Mouse (Mus musculus) left cerebral cortex, adult 18-20 months (tissue): ENCODE data around the gene Olfr155. TPM values are rescaled to one million over a fixed set of nuclear protein-coding genes. Genes with fewer than 3 reads are reported as not detected.

Source experiments
- DNase-seq, 2 experiments: peaks; one replicate each; pipeline ENCODE4 v3.0.0; 2021 to 2022; ENCODE audit warnings: low spot score in 2 of 2, mixed read lengths in 1 of 2
- long read RNA-seq, 2 experiments: library from polyadenylated mRNA; stranded (forward); transcript quantifications; one replicate each; pipeline ENCODE4 v2.0.0; 2021
- total RNA-seq, 2 experiments: library from RNA; stranded (reverse); gene quantifications; 2 replicates each; pipeline ENCODE4 v1.2.3; 2021

Gene Olfr155
- not detected for total RNA-seq
- long read RNA-seq, experiment 1, result 0 reads
- long read RNA-seq, experiment 2, result 0 reads

DNA sequence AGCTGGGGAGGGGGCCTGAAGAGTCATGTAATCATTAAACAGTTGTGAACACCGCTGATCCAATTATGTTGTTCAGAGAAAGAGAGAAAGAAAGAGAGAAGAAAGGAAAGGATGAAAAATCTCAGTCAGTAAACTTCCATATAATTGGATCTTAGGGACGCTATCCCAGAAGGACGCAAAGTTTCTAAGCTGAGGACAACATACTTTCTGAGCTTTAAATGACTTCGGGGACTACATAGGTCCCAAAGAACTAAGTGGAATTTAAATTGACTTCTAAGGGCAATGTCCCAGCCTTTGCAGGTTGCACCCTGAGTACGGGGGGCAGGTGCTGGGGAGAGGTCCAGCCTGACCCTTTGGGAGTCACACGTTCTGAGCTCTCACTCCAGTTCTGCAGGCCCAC lies at the start of gene Olfr155:
Gene Olfr155 (plus strand): TSS at position 301 of the 400 bp plus-strand sequence.
- DNase-seq, result no peak

DNA sequence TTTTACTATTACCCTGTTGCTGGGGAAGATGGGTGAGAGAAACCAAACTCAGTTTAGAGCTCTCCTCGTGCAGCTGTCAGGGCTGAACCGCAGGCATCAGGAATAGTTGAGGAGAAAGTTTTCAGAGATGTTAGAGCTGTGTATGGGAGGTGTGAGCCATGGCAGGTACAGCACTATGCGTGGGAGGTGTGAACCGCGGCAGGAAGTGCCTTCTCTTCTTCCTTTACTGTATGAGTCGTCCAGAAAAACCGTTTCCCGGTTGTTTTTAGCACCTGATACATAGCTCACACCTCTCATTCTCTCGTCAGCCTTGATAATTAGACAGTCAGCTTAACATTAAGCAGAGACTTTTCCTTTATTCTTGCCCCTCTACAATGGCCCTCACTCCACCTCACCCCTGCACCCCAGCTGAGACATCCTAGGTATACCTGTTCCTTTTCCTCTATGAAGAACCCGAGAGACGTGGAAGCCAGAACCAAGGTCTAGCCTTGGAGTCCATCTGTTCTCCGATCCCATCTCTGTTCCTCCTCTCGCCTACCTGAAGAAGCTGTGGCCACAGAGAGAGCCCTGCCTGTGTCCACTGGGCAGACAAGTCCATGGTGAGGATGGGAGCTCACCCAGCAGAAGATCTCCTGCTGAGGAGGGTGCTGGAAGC lies 28.3 kb upstream of the Olfr155 start:
- no peak for DNase-seq

DNA sequence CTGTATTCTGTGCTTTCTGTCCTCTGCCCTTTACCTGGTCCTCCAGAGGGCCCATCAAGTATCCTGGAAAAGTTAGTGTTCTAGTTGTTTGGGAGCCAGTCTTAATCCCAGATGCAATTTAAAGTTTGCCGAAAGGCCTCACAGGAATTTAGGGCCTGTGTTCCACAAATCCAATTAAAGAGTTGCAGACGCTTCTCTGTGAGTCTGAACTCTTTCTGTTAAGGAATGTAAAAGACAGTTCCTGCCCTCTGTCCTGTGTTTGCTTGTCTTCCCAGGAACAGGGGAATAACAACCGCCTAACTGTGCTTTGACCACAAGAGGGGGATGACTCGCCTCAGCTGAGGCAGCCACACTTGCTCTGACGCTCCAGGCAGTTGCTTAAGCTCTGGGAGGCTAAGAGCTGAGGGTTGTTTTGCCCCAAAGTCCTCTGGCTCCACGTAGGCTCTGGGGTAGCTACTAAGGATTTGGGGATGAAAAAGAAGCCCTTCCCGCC lies 27.5 kb upstream of the Olfr155 start, which contains the start of gene Olfr156:
Gene Olfr156 (minus strand): TSS at position 51 of the 493 bp plus-strand sequence.
- no peak for DNase-seq

DNA sequence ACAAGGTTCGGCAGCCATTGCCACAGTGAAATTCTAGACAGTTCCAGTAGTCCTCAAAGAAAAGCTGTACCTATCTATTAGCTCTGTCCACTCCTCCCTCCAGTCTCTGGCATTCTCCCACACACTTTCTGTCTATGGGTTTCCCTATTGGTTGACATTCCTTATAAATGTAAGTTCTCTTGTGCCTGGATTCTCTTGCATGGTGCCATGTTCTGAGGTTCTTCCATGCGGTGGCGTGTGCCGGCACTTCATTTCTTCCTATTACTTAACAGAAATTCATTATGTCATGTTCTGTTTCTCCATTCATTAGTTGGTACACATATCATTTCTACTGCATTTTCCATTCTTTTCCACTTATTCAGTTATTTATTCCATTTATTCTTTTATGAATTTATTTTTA lies 22.6 kb upstream of the Olfr155 start:
- DNase-seq, result no peak

DNA sequence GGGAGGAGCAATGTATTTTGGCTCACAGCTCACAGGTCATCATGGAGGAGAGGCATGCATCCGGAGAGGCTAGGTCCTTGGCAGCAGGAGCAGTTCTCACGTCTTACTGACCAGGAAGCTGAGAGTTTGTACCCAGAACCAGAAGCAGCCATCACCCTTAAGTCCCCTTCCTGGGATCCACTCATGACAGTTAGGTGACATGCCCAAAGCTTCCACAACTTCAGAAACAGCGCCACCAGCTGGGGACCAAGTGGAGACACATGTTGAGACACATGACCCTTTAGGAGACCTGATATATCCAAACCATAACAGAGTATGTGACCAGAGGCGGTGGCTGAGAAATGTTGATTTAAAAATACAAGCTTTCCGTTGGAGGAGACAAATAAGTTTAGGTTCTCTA lies 19.3 kb upstream of the Olfr155 start:
- DNase-seq, result no peak

DNA sequence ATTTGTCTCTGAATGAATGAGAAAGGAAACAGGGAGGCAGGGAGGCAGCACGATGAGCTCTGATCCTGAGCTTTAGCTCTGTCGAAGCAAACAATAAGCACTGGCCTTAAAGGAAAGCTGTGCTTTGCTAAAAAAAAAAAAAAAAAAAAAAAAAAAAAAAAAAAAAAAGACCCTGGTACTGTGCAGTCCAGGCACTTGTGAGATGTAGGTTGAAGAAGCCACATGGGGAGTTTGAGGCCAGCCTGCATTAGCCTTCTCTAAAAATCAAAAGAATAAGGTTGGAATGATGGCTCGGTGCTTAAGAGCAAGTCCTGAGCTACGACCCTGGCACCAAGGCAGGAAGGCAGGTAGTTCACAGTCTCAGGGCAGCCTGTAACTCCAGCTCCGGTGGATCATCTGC lies 17.6 kb upstream of the Olfr155 start:
- no peak for DNase-seq

DNA sequence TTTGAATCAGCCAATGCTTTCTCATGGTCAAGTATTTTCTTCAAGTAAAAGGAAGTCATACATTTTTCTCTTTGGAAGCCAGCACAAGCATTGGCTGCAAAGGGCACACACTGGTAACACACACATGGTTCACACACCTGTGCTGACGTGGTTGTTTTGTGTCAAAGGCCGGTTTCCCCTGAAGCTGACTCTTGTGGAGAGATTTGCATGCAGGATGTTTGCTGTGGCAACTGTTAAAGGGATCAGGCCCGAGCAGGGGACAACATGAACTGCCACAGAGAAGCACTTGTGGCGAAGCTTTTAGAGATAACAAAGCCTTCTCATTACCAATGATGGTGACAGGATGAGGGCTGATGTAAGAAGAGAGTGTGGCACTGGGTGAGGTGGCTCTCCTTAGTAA lies 16.6 kb upstream of the Olfr155 start:
- DNase-seq, result no peak

DNA sequence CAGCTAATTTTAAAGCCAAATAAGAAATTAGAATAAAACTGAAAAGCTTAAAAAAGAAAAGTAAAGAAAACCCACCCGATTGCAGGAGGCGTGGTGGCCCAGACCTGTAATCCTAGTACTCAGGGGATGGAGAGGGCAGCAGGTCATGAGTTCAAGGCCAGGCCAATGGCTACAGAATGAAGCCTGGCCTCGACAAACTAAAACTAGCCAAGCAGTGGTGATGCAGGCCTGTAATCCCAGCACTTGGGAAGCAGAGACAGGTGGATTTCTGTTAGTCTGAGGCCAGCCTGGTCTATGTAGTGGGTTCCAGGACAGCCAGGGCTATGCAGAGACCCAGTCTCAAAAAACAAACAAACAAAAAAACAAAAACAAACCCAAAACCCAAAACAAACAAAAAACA lies 13.0 kb upstream of the Olfr155 start:
- no peak for DNase-seq

DNA sequence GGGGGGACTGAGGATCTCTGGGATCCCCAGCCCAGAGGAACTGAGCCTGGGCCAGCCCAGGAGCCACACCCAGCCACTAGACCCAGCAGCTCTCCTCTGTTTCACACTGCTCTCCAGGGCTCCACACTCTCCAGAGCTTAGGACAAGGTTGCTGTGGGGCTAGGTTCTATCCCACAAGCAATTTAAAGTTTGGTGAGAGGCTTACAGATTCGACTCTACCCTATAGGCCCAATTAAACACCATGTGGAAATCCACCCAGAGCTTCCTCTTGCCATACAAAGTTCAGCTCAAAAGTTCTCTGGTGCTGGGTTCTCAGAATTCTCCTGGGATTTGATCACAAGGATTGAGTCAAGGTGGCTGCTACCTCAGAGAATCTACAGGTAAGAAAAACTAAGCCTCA lies 11.3 kb upstream of the Olfr155 start, which contains the start of gene Olfr157:
Gene Olfr157 (minus strand): TSS at position 101 of the 400 bp plus-strand sequence.
- no peak for DNase-seq

DNA sequence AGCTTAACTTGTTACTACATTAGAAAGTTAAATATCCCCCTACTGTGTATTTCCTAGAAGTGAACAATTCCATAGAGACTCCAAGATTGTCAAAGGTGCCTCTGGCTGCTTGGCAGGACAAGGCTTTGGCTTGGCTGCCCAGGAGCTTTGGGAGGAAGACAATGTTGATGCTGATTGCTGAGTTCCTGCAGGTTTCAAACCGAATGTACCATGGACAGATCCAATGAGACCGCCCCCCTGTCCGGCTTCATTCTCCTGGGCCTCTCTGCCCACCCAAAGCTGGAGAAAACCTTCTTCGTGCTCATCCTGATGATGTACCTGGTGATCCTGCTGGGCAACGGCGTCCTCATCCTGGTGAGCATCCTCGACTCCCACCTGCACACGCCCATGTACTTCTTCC lies 2.7 kb downstream of the Olfr155 start:
- no peak for DNase-seq

DNA sequence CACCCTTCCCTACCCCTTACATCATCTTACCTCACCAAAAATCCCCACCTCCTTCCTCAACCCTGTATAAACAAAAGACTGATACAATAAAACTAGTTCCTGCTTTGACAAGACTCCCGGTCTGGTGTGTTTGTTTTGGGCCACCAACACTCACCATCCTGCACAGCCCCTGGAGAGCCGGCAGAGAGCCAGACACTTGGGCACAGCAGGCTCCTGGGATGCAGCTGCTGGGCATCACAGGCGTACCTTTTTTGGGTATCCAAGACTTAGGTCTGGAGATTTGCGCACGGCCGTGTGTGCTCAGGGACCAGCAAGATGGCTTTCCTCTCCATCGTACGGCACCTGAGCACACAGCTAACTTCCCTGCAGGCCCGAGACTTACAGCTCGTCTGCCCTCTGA lies 8.5 kb downstream of the Olfr155 start:
- no peak for DNase-seq

DNA sequence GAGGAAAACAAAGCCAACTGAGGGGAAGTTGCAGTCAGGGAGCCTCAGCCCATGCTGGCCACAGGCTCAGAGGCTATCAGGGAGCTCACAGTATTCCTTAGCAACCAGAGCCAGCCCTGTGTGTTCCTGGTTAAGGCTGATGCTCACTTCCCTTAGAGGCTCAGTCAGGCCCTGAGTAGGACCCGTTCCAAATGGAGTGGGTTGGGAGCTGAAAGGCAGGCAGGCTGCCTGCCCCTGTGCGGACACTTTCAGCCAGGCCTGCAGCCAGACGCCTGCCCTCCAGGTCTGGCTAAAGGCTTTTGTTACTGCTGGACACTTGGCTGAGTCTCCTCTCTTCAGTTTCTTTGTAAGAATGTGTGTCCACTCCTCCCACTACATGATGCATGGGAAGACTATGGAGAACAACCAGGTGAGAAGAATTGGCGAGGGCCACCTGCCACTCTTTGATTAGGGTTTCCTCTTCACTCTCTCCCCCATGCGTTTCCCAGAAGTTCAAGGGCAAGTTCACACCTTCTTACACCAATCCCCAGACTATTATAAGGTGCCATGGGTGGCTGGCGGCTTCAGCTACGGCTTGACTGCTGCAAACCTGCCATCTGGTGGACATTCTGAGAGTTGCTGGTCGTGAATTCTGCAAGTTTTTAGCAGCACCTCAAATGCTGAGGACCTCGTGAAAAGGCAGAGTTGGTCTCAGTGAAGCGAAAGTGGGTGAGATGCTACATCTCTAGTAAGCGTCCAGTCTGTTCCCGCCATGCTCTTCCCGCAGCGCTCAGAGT lies 9.6 kb downstream of the Olfr155 start:
- peak; percentile 75 to 78 for DNase-seq

DNA sequence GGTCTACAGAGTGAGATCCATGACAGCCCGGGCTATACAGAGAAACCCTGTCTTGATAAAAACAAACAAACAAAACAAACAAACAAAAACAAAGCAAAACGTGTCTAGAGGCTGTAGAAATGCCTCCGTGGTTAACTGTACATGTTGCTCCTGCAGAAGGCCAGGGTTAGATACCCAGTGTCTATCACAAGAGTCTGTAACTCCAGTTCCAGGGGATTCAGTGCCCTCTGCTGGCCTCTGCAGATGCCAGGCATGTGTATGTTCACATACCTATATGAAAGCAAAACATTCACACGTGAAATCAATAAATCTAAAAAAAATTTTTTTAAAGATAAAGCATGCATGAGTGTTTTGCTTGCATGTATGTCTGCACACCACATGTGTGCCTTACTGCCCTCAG lies 11.9 kb downstream of the Olfr155 start:
- DNase-seq, result no peak

DNA sequence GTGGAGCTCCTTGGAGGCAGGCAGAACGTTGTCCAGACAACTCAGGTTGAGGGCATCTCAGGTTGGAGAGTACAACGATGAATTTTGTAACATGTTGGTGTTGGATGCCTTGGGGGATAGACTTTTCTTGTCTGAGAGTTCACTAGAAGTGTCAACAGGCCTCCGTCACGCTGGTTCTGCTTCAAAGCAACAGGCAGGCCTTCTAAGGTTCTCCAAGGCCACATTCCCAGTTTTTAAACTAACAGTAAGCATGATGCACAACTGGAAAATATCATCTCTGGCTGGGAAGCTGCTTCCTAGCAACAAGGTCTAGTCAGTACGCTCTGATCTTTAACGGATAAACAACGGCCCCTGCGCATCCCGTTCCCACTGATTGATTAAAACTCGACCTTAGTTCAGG lies 18.5 kb downstream of the Olfr155 start:
- no peak for DNase-seq

DNA sequence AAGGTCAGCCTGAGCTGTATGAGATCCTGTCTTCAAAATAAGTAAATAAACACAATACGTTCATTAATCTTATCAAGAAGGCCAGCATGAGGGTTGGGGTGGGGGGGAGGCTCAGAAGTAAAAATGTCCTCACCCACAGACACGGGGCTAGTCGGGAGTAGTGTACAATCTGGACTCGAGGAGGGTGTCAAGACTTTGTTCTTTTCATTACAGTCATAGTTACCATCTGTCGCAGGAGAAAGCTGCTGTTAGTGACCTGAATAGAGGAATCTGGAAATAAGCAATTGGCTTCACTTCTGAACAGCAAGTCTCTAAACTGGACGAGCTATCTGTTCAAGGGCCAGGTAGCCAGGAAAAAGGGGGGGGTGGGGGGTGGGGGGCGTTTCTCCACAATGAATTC lies 23.1 kb downstream of the Olfr155 start:
- DNase-seq, result no peak

DNA sequence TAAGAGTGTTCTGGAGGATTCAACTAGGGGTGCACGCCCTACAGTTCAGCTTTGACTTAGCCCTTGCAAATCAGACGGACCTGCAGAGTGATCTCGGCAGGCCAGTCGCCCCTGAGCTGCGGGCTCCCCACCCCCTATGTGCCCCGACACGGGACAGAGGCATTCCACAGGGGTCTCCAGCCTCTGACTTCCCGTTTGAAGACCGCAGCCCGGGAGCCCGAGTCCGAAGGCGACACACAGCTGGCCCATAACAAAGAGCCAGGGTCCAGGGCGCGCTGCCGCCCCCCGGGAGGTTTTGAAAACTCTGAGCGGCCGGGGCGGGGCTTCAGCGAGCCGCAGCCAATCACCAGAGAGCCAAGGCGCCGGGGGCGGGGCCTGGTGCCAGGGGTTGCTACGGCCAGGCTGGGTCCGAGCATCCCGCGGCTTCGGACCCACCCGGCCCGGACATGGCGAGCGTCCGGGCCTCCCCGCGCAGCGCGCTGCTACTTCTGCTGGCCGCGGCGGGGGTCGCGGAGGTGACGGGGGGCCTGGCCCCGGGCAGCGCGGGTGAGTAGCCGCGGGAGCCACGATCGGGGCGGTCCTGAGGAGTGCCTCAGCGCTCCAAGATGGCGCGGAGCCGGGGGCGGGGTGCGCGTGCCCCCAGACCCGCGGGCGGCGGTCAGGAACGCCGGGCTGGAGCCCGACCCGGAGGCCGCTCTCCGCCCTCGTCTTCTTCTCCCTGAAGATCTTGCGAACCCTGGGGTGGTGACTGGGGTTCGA lies 24.0 kb downstream of the Olfr155 start, which contains the start of gene Reck:
Gene Reck (plus strand): TSS at position 371 of the 759 bp plus-strand sequence.
- peak; percentile 74 to 86 for DNase-seq

DNA sequence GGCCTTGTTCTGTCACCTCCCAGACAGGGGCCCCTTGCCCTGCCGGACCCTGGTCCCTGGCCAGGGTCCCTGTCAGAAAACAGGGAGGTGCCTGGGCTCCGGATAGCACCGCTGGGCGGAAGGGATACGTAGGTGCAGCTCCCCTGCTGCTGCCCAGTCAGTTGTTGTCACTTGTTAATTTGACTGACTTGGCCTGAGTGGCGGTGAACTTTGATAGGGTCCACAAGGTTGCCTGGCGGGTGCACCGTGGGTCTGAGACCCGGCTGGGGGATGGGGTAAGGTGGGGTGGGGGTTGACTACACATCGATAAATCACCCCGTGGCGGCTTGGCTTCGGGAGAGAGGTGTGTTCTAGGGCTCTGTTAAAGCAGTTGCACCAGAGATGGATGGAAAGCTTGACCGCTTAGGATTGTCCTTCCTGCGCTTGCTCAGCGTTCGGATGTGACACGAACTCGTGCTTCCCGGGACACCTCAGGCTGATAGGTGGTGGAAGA lies 24.6 kb downstream of the Olfr155 start:
- DNase-seq, result peak in 1 of 2 experiments; percentile 8

DNA sequence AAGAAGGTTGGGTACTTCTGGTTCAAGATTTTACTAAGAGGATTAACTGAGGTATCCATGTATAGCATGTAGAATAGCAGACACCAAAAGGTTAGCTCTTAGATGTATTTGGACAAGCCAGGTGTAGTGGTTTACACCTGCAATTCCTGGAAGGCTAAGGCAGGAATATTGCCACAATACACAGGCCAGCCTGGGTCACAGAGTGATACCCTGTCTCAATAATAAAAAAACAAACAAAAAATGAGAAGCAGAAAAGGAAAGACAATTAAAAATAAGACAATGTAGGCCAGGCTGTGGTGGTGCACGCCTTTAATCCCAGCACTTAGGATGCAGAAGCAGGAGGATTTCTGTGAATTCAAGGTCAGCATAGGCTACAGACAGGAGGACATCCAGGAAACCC lies 25.9 kb downstream of the Olfr155 start:
- DNase-seq, result no peak

DNA sequence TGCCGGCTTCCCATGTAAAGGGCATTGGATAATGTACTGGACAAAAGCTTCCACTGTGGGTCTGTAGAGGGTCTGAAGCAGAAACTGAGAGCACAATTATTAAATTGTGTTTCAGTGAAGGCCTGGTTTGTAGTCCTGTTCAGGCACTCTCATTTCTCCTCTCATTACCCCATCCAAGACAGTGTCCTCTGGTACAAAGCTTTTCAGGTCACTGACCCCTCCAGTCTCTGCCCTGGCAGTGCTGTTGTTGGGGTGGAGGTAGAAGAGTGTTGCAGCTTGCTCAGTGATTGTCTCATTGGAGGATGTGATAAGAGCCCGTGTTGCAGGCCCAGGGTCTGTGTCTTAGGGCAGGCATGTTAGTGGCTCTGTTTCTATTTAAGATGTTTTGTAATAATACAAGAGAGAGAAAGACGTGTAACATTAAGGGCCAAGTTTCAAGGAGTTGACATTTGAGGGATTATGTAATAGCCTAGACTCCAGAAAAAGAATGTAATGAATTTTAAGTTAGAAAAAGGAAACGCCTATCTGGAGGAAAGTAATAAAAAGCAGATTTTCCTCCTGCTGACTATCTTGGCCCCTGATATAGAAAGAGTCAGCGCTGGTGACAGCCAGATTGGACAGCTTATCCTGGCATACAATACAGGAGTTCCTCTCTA lies 26.9 kb downstream of the Olfr155 start:
- no peak for DNase-seq

DNA sequence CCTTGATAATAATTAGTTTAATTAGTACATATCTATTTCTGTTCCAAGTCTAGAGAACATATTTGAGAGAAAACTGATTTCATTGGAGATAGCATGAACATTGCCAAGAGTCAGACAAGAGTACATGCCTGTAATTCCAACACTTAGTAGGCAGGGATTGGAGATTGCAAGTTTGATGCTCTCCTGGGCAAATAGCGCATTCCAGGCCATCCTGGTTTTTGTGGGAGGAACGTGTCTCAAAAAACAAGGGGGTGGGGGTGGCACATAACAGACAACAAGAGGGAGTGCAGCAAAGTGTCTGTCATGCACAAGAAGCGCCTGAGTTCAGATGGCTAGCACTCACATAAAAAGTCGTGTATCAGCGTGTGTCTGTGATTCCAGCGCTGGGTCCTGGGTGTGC lies 28.2 kb downstream of the Olfr155 start:
- no peak for DNase-seq

DNA sequence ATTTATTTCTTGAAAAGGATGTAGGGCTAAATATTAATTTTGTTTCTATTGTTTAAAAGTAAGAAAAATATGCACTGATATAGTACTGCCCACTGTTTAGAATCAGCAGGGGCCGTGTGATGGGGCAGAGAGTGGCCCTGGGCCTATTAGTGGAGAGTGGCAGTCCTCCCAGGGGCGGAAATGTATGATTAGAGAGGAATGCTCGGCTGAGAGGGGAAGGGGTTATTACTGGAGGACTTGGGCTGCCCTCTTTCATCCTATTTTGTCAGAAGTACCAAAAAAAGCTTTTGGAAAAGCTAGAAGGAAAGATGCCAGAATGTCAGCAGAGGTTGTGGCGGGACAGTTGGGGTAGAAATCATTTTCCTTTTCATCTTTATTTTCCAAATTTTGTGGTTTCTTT lies 32.8 kb downstream of the Olfr155 start:
- DNase-seq, result no peak
